Mouse (Mus musculus): Measurements from ENCODE around the gene Pus7. TPM values are rescaled to one million over a fixed set of nuclear protein-coding genes. Genes with fewer than 3 reads are reported as not detected.

Gene Pus7
- total RNA-seq (2015) (40.3 and 42.9 TPM in 2 replicates), total RNA-seq (2017) (45.5 and 60.3 TPM in 2 replicates)

DNA sequence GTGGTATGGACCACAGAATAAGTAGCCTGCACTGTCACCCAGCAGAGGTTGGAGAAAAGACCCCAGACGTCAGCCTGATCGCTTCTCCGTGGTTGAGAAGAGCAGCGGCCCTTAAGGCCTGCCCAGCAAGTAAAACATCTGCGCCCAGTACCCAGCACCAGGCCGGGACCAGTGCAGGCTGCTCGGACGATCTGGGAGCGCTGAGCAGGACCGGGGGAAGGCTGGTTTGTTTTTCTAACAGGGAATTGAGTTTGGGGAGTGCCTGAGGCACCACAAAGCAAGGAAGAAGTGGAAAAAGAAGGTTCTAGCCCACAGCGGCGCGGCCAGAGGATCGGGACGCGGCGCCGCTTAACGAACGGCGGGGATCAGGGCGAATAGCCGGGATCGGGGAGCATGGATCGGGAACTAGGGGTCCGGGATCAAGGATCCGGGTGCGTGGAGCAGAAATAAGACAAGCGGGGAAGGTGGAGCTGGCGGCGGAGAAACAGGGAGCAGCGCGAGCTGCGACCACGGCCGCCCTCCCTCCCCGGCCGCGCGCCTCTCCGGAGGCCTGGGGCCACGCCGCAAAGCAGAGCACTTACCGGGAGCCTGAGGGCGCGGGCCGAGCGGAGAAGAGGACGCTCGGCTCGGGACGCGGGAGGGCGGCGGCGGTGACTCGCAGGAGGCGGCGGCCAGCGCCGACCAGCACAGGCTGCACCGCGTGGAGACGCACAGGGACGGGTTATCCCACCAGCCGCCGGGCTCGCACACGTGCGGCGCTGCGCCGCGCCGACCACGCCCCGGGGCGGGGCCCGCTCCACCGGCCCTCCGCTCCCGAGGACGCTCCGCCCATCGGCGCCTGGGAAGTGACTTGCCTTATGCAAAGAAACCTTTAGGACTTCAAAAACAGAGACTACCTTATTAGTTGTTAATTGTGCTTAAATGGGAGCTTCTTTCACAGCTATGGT is at the start of gene Pus7:
TSS of gene Pus7 (minus strand) at position 781 of the 947 bp plus-strand sequence.
- ATAC-seq (replicated peaks; ENCODE audit: poor library complexity), result peak; percentile 73

DNA sequence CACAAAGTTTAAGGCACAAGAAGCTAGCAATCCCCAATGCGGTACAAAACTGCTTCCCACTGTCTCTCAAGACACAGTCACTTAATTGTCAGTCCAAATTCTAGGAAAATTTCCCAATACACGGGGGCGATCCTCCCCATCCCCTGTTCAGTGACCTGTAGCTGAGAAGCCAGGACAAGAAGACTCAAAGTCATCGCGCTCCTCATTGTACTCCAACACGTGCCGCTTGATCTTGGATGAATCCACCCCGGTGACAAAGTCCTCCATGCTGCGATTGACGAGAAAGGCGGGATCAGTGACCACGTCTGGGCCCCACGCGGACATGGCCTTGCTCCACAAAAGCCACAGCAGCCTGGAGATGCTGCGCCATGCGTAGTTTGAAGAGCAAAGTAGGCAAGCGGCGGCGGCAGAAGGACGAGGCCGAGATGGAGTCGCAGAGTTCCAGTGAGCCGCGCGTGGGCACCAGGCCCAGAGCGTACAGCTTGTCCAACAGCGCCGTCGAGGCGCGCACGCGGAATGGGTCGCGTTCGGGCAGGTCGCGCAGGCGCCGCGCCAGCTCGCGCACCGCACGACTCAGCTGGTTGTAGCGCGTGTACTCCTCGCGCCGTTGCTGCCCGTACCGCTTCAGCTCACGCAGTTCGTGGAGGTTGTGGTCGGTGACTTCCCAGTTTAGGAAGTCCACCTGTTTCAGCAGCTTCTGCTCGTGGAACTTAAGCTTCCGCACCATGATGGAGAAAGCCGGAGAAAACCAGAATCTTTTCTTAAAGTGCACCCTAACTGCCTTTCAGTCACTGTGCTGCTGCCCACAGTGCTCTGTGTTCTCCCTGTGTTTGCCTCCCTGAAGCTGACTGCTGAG is 47.6 kb upstream of the Pus7 start:
- peak; percentile 64 for ATAC-seq (replicated peaks; ENCODE audit: poor library complexity)

DNA sequence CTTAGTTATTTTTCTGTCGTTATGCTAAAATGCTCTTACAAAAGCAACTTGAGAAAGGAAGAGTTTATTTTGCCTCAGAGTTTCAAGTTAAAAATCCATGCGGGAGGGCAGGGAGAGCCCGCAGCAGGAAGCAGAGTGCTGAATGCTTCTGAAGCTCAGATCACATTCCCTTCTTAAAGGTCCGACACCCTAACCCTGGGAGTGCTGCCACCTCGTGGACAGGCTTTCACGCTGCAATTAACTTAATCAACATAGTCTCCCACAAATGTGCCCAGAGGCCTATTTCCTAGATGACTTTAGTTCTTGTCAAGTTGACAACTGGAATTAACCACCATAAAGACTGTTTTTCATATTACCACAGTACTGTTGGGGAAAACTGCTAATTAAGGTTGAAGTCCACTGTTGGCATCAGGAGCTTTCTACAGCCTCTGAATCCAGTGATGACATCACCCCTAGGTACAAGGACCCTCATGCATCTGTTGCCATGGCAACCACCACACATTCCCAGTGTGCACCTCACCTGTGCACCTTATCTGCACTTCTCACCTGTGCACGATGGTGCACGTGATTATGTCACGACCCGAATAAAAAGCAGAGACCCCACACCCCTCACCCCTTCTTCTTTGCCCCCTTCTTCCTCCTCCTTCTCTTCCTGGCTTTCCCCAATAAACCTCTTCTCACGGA is 43.0 kb upstream of the Pus7 start:
- ATAC-seq (replicated peaks; ENCODE audit: poor library complexity), result peak; percentile 97

DNA sequence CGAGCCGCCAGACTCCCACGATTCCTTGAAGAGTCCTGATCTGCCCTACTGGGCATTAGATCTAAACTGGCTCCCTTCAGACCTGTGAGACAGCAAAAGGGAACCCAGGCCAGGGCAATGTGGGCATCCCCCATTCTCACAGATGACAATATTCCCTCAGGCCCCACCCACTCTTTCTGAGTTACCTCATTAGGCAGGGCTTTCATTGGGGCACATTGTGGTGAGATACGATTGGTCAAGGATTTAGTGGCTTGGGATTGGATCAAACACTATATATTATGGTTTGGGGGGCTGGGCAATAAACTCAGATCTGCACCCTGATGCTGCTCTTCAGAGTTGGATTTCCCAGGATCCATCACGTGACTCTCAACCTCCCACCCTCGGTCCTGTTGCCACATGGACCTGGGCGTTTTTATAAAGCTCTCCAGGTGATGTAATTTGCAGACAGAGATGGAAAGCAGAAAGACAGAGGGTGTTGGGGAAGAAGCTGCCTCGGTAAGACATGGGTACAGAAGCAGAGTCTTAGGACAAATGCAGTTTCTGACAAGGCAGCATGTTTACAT is 40.7 kb upstream of the Pus7 start:
- ATAC-seq (replicated peaks; ENCODE audit: poor library complexity), result 0 out of 2 replicates have a peak, but pooled peaks have one; percentile 6

DNA sequence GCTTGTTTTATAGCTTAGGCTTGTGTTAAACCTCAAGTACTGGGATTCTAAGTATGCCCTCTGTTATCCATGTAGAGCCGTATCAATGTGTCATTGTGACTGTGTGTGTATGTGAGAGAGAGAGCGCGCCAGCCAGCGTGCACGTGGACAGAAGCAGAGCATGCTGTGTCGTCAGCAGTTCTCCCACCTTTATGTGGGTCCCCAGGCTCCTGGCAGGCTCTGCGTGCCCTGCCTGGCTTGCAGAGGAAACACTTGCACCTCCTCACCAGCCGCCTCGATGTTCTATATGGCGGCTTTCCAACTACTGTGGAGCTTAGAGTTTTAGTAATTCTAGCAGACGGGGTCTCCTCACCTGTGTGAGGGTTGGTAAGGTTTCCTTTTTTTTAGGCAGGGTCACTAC is 38.8 kb upstream of the Pus7 start:
- no peak for ATAC-seq (replicated peaks; ENCODE audit: poor library complexity)

DNA sequence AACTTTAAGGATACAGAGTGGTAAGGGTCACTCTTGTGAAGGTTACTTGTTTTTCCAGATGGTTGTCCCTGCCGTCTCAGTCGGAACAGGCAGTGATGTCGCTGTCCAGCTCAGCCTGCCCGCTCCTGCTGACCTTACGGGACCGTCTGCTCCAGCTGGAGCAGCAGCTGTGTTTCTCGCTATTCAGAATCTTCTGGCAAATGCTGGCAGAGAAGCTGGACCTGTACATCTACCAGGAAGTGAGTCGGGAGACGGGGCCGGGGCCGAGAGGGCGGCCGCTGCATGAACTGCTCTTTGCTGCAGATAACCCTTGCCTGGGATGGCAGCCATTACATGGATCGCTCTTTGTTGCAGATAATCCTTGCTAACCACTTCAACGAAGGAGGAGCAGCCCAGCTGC is 33.2 kb upstream of the Pus7 start:
- ATAC-seq (replicated peaks; ENCODE audit: poor library complexity), result no peak

DNA sequence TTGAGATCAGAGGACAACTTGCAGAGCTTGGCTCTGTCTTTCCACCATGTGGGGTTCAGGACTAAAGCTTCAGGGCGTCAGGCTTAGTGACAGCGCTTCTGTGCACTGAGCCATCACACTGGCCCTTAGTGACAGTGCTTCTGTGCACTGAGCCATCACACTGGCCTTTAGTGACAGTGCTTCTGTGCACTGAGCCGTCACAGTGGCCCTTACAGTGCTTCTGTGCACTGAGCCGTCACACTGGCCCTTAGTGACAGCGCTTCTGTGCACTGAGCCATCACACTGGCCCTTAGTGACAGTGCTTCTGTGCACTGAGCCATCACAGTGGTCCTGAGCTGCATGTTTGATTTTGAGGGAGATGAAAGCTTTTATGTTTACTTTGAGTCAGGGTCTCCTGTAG is 31.3 kb upstream of the Pus7 start:
- ATAC-seq (replicated peaks; ENCODE audit: poor library complexity), result no peak

DNA sequence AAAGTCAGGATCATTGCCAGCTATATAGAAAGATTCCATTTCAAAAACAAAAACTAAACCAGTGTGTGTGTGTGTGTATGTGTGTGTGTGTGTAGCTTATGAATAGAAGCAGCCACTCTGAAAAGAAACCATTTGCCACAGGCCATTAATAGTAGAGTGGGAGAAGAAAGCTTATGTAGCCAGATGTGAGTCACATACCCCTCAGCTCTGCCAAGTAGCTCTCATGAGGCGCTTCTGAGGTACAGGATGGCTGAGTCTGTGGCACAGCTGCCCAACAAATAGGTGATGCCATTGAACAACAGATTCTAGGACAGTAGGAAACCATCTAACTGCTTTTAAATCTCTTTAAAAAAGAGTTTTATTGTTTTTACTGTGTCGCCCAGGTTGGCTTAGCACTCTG is 9.2 kb upstream of the Pus7 start:
- no peak for ATAC-seq (replicated peaks; ENCODE audit: poor library complexity)

DNA sequence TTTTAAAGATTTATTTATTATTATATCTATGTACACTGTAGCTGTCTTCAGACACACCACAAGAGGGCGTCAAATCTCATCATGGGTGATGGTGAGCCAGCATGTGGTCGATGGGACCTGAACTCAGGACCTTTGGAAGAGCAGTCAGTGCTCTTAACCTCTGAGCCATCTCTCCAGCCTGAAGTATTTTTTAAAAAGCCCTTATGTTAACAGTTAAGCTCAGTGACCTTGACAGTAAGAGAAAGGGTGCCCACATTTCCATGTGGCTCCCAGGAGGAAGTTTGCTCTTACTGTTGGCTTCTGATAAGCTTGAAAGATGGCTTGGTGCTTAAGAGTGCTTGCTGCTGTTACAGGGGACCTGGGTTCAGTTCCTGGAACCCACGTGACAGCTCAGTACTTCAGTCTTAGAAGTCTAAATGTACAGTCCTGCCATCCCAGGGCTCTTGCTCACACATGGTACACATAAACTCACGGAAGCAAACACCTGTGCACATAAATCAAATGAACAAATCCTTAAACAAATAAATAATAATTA is 5.6 kb upstream of the Pus7 start:
- 0 out of 2 replicates have a peak, but pooled peaks have one; percentile 17 for ATAC-seq (replicated peaks; ENCODE audit: poor library complexity)

DNA sequence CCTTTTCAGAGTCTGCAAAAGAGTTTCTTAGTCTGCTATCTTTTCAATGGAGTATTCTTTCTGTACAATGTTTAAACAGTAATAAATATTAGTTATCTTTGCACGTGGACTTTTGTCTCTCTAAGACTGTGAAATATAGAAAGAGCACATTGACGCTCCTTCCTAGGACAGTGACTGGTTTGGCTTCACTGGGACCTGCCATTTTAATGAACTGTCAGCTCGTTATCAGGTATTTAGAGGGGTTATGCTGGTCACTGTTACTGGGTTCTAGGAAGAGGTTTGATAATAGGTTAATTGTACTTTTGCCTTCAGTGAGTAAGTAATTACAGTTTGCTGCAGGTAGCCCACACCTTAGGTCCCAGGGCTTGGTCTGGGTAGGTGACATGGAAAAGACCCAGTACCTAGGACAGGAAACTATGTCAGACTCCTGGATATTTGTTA is 4.9 kb upstream of the Pus7 start:
- ATAC-seq (replicated peaks; ENCODE audit: poor library complexity), result no peak

DNA sequence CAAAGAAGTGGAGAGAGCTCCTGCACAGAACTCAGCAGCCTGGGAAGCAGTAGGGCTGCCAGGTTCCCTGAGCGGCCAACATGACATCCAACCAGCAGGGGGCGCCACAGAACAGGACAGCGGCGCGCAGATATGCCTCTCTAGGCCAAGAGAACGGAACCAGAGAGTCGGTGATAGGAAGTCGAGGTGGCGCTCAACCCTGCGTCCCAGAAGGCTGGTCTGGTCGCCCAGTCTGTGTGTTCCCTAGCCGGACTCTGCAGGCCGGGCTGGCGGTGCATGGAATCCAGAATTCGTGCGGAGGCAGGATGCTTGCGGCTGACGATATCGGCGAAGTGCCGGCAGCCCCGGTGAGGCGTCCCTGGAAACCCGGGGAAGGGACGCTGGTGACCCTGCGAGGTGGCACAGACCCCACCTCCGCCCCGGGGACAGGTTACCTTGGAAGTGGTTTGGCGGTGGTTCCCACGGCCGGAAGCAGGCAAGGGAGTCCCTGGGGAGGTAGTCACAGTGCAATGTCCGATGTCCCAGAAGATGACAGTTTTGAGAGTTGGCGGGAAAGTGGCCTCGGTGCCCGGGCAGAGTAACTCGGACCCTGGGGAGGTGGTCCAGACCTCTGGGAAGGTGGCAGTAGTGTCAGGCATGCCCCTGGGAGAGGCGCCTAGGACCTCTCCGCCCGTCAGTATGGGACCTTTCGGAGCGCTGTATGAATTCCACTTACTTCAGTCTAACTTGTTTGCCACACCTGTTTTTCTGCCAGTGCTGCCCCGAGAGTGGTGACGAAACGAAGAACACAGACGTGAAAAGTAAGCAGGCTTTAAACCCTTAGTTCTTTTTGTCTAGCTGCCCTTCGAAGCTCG is 4.3 kb upstream of the Pus7 start, which contains the start of gene Rint1:
TSS of gene Rint1 (plus strand) at position 176 of the 854 bp plus-strand sequence.
- peak; percentile 88 for ATAC-seq (replicated peaks; ENCODE audit: poor library complexity)

DNA sequence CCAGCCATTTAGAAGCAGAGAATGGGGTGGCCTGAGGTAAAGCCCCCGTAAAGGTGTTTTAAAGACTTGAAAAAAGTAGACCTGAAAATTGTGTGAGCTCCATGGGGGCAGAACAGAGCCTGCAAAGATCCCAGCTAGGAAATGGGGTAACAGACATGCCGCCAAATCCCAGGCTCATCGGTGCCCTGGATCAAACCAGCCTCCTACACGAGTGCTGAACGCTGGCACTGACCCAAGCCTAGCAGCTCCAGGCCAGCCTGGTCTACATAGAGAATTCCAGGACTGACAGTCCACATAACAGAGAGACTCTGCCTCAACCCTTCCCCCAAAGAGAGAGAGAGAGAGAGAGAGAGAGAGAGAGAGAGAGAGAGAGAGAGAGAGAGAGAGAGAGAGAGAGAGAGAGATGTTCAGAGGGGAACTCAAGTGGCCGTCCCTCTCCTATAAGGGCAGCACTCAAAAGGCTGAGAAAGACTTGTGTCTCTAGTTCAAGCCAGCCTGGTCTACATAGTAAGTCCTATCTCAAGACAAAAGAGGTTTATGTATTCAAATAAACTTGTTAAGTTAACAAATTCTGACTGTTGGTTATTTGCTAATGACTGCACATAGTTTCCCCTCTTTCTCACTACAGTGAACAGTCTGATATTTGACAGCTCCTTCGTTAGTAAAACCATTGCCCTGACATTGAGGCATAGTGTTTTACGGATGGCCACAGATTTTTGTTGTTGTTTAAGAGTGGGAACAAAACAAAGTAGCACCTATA is 1.3 kb downstream of the Pus7 start:
- no peak for ATAC-seq (replicated peaks; ENCODE audit: poor library complexity)

DNA sequence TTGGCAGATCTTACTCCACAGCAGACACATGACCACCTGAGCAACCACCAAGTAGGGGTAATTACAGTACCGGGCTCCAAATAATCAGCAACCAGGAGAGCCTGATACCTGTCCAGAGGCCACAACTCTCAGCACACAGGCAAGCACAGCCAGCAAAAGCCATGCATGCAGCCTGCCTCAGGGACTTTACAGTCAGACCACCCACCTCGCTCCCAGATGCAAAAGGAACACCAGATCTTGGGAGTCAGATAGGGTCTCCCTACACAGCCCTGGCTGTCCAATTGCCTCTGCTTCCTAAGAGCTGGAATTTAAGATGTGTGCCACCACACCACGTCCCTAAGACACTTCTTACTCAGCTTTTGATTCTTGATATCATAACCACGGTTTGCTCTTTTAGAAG is 2.3 kb downstream of the Pus7 start:
- ATAC-seq (replicated peaks; ENCODE audit: poor library complexity), result no peak

DNA sequence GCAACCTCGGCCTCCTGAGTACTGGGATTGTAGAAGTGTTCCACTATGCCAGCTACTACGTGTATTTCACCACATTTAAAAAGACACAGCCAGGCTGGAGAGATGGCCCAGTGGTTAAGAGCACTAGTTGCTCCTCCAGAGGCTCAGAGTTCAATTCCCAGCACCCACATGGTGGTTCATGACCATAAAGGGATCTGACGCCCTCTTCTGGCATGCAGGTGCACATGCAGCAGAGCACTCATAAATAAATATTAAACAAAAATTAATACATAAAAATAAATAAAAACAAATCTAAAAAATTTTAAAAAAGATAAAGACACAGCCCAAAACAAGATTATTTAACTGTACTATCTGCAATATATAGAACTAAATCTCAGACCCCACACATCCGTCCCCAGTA is 3.0 kb downstream of the Pus7 start:
- no peak for ATAC-seq (replicated peaks; ENCODE audit: poor library complexity)

DNA sequence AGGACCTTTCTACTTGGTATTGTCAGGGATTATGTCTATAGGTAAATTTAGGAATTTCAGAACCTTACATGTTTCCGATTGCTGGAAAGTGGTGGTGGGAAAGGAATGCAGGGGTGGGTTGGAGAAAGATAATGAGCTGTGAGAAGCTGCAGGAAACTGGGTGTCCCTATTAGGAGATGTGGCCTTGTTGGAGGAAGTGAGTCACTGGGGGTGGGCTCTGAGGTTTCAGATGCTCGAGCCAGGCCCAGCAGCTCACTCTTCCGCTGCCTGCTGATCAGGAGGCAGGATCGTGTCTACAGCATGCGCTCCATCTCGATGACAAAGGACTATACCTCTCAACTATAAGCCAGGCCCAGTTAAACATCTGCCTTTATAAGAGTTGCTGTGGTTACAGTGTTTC is 9.3 kb downstream of the Pus7 start:
- no peak for ATAC-seq (replicated peaks; ENCODE audit: poor library complexity)

DNA sequence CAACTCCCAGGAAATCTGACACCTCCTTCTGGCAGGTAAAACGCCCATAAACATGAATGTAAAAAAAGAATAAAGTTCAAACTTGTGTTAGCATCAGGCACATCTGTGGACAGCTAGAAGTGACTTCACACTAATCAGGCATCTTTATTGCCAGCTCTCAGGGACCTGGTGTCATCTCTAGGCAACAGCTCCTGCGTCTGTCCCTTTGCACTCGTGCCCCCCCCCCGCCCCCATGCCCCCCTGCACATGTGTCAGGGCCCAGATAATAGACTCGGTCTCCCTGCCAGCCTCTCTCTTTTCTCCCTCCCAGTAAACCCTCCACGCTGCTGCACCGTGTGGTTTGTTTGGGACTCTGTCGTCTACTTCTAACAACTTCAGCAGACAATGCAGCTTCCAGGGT is 12.4 kb downstream of the Pus7 start:
- peak; percentile 97 for ATAC-seq (replicated peaks; ENCODE audit: poor library complexity)

DNA sequence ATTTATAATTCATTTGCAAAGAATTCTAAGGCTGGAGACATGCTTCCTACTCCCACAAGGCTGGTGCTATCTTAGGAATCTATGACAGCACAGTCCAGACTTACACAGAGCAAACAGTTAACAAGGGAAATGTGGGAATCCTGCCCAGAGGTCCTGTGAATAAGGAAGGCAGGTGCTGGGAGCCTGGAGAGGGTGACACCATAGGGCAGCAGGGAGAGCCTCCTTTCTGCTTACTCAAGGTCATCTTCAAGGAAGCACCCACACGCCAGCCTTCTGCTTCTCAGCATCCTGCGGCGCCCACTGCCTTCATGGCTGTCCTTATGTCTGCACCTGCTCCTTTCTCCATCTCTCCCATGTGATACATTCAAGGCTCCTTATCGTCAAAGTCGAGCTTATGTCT is 19.0 kb downstream of the Pus7 start:
- ATAC-seq (replicated peaks; ENCODE audit: poor library complexity), result no peak

DNA sequence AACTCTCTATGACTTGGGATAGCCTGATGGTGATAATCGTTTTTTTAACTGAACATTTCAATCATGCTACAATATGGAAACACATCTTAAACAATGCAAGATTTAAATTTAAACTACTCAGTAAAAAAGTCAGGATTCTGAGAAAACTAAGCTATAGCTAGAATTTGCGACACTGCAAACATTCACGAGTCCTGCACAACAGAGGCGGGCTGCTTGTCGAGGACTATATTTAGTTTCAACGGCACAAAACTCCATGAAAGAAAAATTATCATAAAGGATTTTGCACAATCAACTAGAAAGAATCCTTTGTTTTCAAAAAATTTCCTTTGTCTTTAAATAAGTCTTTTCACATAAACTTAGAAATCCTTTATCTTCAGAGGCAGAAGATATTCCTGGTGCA is 21.0 kb downstream of the Pus7 start:
- no peak for ATAC-seq (replicated peaks; ENCODE audit: poor library complexity)

DNA sequence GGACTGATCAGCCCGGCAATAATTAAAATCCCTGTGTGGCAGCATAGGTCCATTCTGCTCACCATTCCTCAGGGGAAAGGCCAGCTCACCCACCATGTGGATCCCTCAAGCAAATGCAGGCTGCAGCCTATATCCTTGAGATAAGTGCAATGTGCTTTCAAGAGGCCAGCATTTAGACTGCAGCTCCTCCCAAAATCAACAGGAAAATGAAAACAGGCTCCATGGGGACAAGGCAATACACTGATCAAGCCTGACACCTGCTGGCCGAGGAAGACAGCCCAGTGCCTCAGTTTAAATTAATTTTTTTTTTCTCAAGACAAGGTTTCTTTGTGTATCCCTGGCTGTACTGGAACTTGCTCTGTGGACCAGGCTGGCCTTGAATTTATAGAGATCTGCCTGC is 24.9 kb downstream of the Pus7 start:
- peak; percentile 95 for ATAC-seq (replicated peaks; ENCODE audit: poor library complexity)

Measured in megakaryocyte progenitor cell, adult 5-6 weeks (primary cell).